Mouse (Mus musculus) kidney, embryonic 15.5 days (tissue): ENCODE measurements around the gene Nr1h4. TPM values are rescaled to one million over a fixed set of nuclear protein-coding genes. Genes with fewer than 3 reads are reported as not detected.

ENCODE experiments used
- ATAC-seq: fragments of 200-750 bp; cut with Nextera tagmentation; replicated peaks from 2 replicates; pipeline ENCODE4 v1.8.0; 2017; ENCODE audit warnings: moderate TSS enrichment; ENCODE audit not compliant: low FRiP score
- H3K27ac ChIP-seq: fragments of 300-500 bp; sonication (generic); 2 replicates; pipeline ENCODE4 v1.5.1; 2015; ENCODE audit warnings: mild to moderate bottlenecking, inconsistent platforms
- H3K27me3 ChIP-seq: fragments of 300-500 bp; sonication (generic); 2 replicates; pipeline ENCODE4 v1.6.1; 2015; ENCODE audit warnings: inconsistent platforms
- H3K36me3 ChIP-seq: fragments of 300-500 bp; sonication (generic); 2 replicates; pipeline ENCODE4 v1.6.1; 2015; ENCODE audit warnings: inconsistent platforms
- H3K4me1 ChIP-seq: fragments of 300-500 bp; sonication (generic); 2 replicates; pipeline ENCODE4 v1.6.1; 2015; ENCODE audit warnings: inconsistent platforms
- H3K4me2 ChIP-seq: fragments of 300-500 bp; sonication (generic); 2 replicates; pipeline ENCODE4 v1.6.1; 2015; ENCODE audit warnings: moderate library complexity, mild to moderate bottlenecking, inconsistent platforms
- H3K4me3 ChIP-seq: fragments of 300-500 bp; sonication (generic); replicated peaks from 2 replicates; pipeline ENCODE4 v1.5.1; 2015; ENCODE audit warnings: mild to moderate bottlenecking, inconsistent platforms
- H3K9ac ChIP-seq: fragments of 300-500 bp; sonication (generic); 2 replicates; pipeline ENCODE4 v1.6.1; 2015; ENCODE audit warnings: mild to moderate bottlenecking, inconsistent platforms
- H3K9me3 ChIP-seq: fragments of 300-500 bp; sonication (generic); replicated peaks from 2 replicates; pipeline ENCODE4 v1.6.1; 2016; ENCODE audit warnings: inconsistent platforms
- WGBS: fragments of 180-500 bp; shearing (Covaris S2); methylation state at CpG from one replicate; pipeline ENCODE4 v1.1.7; 2015; ENCODE audit warnings: mixed read lengths; 5-methylcytosine and 5-hydroxymethylcytosine counted together
- polyA plus RNA-seq: library from polyadenylated mRNA; unstranded; fragments of >200 nt; fragmentation: Nextera tagmentation; extraction: Ambion mirVana; gene quantifications from 2 replicates; pipeline ENCODE4 v1.2.1, GENCODE M21; 2015

Nr1h4 gene
- polyA plus RNA-seq, 1 experiment from 2014 or later, result 2.4 TPM

DNA sequence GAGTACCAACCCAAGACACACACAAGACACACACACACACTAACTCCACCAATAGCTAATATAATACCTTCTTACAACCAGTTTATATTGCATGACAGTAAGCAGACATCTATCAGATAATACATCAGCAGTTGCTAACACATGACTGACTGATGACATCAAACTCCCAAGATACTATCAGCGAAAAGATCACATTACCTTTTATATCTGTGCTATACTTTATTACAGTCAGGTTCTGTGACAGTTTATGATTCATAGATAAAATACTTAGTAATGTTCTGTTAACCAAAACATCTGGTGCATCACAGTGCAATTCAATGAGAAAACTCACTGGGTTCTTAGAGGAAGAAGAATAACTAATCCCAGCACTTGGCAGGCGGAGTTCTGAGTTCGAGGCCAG is 91.4 kb downstream of the Nr1h4 start:
- H3K27ac ChIP-seq, result no peak overlapping the region
- H3K4me3 ChIP-seq, result no peak overlapping the region
- 95% methylated on average over 3 of the region's 3 CpGs for whole genome bisulfite sequencing
- H3K27me3 ChIP-seq, result no peaks in the 10 kb centered on the region
- no peak overlapping the region for H3K9ac ChIP-seq
- peaks cover 14% of the 10 kb centered on the region for H3K4me1 ChIP-seq
- H3K36me3 ChIP-seq, result peaks cover 8% of the 10 kb centered on the region
- no peaks in the 10 kb centered on the region for H3K9me3 ChIP-seq
- no peak for ATAC-seq
- H3K4me2 ChIP-seq, result peak overlapping the region; percentile 91; the same call in 1 of the 2 replicates

DNA sequence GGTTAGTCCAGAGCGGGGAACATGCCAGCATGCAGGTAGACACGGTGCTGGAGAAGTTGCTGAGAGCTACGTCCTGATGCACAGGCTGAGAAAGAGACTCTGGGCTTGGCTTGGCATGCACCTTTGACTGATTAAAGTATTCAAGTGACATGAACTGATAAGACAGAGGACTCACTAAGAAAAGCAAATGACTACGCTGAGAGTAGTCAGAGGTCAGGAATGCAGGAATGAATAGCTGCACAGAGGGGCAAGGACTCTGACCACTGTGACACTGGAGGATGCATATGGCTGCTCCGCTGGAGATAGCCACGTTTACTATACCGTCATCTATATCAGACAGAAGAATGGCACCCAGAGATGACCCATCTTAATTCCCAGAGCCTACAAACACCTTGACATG is 94.0 kb downstream of the Nr1h4 start:
- Histone ChIP-seq H3K4me1 (peaks cover 13% of the 10 kb centered on the region), H3K4me3 (no peak overlapping the region), H3K9ac (no peak overlapping the region), H3K36me3 (peaks cover 15% of the 10 kb centered on the region), H3K27ac (no peak overlapping the region), H3K27me3 (no peaks in the 10 kb centered on the region), H3K4me2 (no peak overlapping the region), H3K9me3 (no peaks in the 10 kb centered on the region)
- no peak for ATAC-seq
- 92% methylated on average over 7 of the region's 7 CpGs for WGBS

DNA sequence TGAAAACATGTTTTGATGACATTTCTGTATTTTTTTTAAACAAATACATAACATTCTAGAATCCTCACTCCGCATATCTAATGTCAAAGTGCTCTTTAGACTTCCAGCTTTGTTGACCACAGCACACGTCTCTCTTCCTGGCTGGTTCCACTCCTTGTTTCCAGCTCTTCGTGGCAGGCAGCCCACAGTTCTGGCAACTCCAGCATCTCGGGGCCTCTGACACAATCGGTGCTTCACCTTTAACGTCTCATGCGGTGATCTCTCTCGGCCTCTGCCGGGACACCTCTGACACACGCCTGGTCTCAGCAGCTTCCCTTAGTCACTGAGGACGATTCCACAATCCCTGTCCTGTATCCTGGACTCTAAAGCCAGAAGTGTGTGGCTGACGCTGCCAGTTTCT is 95.4 kb downstream of the Nr1h4 start:
- Histone ChIP-seq H3K4me3 (no peak overlapping the region), H3K4me2 (no peak overlapping the region), H3K27ac (no peak overlapping the region), H3K36me3 (peaks cover 26% of the 10 kb centered on the region), H3K27me3 (no peaks in the 10 kb centered on the region), H3K9ac (no peak overlapping the region), H3K9me3 (no peaks in the 10 kb centered on the region), H3K4me1 (peaks cover 7% of the 10 kb centered on the region)
- WGBS, result 86% methylated on average over 12 of the region's 12 CpGs
- ATAC-seq, result no peak

DNA sequence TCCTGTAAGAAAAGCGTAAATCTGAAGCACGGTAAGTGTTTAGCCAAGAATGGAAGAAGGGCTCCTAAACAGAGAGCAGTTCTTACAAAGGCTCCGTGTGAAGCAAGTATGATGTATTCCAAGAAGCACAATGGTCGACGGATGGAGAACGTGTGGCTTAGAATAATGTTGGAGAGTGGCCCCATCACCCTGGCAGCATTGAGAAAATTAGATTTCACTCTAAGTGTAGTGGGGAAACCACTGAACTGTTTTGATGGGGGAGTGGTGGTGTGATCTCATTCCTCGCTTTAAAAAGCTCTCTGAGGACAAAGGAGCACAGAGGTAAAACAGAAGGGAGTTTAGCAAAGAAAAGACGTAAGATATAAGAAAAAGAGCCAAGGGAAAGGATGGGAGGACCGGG is 95.9 kb downstream of the Nr1h4 start:
- WGBS, result 84% methylated on average over 9 of the region's 9 CpGs
- Histone ChIP-seq H3K36me3 (peaks cover 29% of the 10 kb centered on the region), H3K27ac (no peak overlapping the region), H3K9ac (no peak overlapping the region), H3K4me1 (peaks cover 1% of the 10 kb centered on the region), H3K27me3 (no peaks in the 10 kb centered on the region), H3K9me3 (no peaks in the 10 kb centered on the region), H3K4me2 (no peak overlapping the region), H3K4me3 (no peak overlapping the region)
- no peak for ATAC-seq

DNA sequence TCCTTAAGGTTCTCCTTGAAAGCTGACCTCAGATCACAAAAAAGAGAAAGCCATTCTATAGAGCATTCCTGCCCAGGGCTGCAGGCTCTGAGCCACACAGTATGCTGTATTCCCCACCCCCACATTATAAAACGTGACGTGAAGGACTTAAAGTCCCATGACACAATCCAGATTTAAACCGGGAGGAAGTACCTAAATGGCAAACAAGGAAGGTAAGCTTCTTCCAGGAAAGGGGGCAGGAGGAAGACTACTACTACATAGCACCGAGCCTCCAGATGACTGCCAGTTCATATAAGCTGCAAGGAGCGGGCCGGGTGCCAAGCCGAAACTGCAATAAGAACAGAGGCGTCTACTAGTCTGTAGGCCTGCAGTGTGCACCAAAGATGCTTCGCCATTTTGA is 97.5 kb downstream of the Nr1h4 start:
- WGBS, result 75% methylated on average over 9 of the region's 9 CpGs

DNA sequence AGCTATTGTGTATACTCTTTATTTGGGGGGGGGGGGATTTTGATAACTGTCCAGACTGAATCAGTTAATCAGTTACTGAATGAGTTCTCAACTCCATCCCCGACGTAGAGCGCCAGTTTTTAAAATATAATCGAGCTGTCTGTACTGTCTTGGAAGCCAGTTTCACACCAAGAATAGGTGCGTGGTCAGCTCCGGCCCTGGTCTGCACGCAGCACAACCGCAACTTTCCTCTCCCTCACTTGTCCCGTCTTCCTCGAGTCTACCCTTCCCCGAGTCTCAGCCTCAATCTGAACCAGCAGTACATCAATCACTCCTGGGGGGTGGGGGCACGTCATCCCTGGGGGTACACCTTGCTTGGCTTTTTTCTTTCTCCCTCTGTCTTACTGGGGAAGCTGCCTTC is 98.0 kb downstream of the Nr1h4 start:
- Histone ChIP-seq H3K4me3 (no peak overlapping the region), H3K27me3 (no peaks in the 10 kb centered on the region), H3K9ac (no peak overlapping the region), H3K4me1 (no peaks in the 10 kb centered on the region), H3K27ac (no peak overlapping the region), H3K36me3 (peaks cover 33% of the 10 kb centered on the region), H3K9me3 (no peaks in the 10 kb centered on the region), H3K4me2 (no peak overlapping the region)
- WGBS, result 80% methylated on average over 12 of the region's 12 CpGs
- ATAC-seq, result no peak

More for the DNA sequence above, 97.5 kb downstream of the Nr1h4 start:
- Histone ChIP-seq H3K9ac (no peak overlapping the region), H3K9me3 (no peaks in the 10 kb centered on the region), H3K4me1 (no peaks in the 10 kb centered on the region), H3K36me3 (peaks cover 29% of the 10 kb centered on the region), H3K27me3 (no peaks in the 10 kb centered on the region), H3K4me2 (no peak overlapping the region), H3K4me3 (no peak overlapping the region), H3K27ac (no peak overlapping the region)
- no peak for ATAC-seq

DNA sequence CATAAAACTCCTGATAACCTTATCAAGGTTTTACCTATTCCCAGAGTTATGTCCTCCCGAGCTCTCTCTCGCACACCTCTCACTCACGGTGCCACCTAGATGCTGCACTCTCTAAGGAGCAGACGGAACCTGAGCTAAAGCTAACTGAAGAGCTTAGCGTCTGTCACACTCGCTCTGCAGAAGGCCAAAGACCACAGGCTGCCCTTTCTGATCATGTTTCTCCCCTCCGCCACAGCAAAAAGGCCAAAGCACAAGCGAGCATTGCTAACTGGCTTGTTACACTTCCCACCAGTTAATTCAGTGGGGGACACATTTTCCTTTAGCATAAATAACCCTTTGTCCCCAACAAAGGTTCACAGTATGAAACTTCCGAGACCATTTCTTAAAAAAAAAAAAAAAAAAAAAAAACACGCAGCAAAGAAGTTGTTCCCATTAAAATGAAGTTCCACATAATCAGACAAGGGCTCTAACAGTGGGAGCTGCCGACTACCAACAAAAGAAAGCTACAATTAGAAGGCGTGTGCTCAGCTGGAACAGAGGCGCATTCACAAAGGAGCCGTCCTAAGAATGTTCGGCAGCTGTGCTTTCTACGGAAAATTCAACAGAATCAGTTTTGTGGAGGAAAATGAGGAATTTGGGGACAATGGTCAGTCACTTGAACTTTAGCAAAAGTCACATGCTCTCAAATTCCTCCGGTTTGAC is 98.7 kb downstream of the Nr1h4 start:
- Histone ChIP-seq H3K4me2 (no peak overlapping the region), H3K36me3 (peaks cover 40% of the 10 kb centered on the region), H3K4me1 (no peaks in the 10 kb centered on the region), H3K27ac (no peak overlapping the region), H3K4me3 (no peak overlapping the region), H3K9ac (no peak overlapping the region), H3K27me3 (no peaks in the 10 kb centered on the region), H3K9me3 (no peaks in the 10 kb centered on the region)
- 67% methylated on average over 17 of the region's 17 CpGs for WGBS
- no peak for ATAC-seq

DNA sequence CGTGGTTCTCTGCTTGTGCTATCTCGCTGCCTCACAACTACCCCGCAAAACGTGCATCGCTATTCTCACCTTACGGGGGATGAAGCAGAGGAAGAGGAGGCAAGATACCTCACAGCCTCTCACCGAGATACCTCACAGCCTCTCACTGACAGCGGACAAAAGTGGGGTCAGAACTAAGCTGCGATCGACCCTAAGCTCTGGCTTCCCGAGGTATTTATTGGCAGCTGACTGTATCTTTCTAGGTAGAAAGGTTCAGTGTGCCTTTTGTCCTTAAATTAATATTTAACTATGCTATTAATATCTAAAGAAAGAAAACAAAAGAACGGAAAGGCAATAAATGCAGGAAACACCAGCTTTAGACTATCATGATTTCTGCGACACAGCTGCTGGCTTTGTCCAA is 100.6 kb downstream of the Nr1h4 start:
- Histone ChIP-seq H3K36me3 (peaks cover 55% of the 10 kb centered on the region), H3K9me3 (no peaks in the 10 kb centered on the region), H3K4me3 (no peak overlapping the region), H3K9ac (no peak overlapping the region), H3K4me2 (no peak overlapping the region), H3K27me3 (no peaks in the 10 kb centered on the region), H3K4me1 (no peaks in the 10 kb centered on the region), H3K27ac (no peak overlapping the region)
- 89% methylated on average over 13 of the region's 13 CpGs for WGBS
- ATAC-seq, result no peak

DNA sequence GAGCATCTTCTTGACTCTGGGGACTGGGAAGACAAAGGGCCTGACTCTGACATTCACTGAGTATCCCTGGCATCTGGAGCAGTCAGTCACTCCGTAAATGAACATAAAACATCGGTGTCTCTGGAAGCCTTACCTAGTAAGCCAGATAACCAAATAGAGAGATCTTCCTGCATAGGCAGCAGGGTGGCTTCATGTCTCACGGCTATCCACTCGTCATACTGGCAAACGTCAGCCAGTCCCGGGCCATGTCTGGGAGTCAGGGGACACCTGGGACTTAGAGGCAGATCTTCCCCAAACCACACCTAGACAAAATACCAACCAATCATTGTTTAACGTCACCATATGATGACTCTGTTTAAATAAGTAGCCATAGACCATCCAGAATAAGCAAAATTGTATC is 102.6 kb downstream of the Nr1h4 start:
- no peak for ATAC-seq
- H3K4me1 ChIP-seq, result no peaks in the 10 kb centered on the region
- H3K4me3 ChIP-seq, result no peak overlapping the region
- no peaks in the 10 kb centered on the region for H3K27me3 ChIP-seq
- WGBS, result 90% methylated on average over 7 of the region's 7 CpGs
- H3K4me2 ChIP-seq, result no peak overlapping the region
- no peaks in the 10 kb centered on the region for H3K9me3 ChIP-seq
- no peak overlapping the region for H3K27ac ChIP-seq
- H3K9ac ChIP-seq, result no peak overlapping the region
- peaks cover 59% of the 10 kb centered on the region for H3K36me3 ChIP-seq

DNA sequence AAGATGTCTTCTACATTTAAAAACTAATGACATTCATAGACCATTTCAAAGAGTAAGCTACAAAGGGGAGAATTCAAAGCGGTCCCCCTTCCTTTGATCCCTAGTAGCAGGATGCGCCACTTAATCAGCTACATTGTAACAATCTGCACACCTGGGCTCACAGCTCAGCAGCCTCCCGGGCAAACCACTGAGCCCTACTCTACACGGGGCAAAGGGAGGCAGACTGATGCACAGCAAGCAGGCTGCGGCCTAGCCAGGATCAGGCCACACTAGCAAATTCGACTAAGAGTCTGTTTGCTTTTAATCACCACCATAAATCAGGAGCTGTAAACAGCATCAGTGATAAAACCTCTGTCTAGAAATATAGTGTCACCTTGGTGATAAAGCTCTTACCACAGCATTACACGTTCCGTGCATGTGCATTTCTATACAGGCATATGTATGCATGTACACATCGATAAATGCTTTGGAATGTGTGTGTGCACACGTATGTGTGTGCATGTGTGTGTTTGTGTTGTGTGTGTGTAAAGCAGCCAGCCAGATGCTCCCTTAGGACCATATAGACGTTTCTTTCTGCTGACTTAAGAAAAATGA is 108.5 kb downstream of the Nr1h4 start:
- 80% methylated on average over 11 of the region's 11 CpGs for WGBS
- Histone ChIP-seq H3K9ac (no peak overlapping the region), H3K36me3 (peaks cover 74% of the 10 kb centered on the region)

DNA sequence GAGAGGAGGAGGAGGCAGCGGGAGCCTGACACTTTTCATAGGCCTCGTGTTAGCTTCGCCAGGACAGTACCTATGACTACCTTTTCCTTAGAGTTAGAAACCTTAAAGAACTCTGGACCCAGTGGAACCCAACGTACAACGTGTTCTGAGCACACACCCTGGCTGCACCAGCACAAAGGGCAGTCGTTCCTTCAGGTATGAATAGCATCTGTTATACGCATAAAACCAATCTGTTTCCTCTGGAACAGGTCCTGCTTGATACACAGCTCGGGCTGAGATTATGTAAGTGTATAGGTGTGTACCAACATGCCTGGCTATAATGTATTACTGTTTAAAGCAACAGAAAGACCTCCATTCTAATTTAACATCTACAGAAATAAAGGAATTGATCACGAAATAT is 109.2 kb downstream of the Nr1h4 start:
- peaks cover 68% of the 10 kb centered on the region for H3K36me3 ChIP-seq
- no peak for ATAC-seq

More for the DNA sequence above, 108.5 kb downstream of the Nr1h4 start:
- no peak for ATAC-seq
- no peaks in the 10 kb centered on the region for H3K27me3 ChIP-seq
- H3K4me1 ChIP-seq, result no peaks in the 10 kb centered on the region
- no peak overlapping the region for H3K4me3 ChIP-seq
- H3K4me2 ChIP-seq, result no peak overlapping the region
- no peaks in the 10 kb centered on the region for H3K9me3 ChIP-seq
- no peak overlapping the region for H3K27ac ChIP-seq

DNA sequence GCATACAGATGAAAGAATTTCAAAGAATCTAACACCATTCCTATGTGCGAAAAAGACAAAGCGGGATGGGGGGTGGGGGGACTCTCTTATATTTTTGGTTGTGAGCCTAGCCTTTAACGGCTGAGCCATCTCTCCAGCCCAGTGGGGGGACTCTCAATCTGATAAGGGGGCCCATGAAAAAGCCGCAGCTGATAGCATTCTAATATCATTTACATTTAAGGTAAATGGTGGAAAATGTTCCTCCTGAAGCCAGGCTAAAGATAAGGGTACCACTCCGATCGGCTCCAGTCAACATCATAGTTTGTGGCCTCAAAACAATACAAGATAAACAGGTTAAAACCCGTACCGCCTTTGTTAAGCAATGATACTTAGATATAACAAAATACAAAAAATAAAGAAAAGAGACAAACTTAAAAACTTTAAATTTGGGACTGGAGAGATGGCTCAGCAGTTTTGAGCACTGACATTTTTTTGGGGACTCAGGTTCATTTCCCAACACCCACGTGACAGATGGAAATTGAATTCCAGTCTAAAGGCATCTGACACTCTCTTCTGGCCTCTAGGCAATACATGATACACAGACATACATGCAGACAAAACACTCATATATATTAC is 110.1 kb downstream of the Nr1h4 start:
- H3K4me2 ChIP-seq, result no peak overlapping the region

More for the DNA sequence above, 109.2 kb downstream of the Nr1h4 start:
- H3K4me2 ChIP-seq, result no peak overlapping the region
- H3K9ac ChIP-seq, result no peak overlapping the region
- H3K27ac ChIP-seq, result no peak overlapping the region
- H3K4me3 ChIP-seq, result no peak overlapping the region
- no peaks in the 10 kb centered on the region for H3K27me3 ChIP-seq
- H3K4me1 ChIP-seq, result no peaks in the 10 kb centered on the region
- no peaks in the 10 kb centered on the region for H3K9me3 ChIP-seq
- 91% methylated on average over 9 of the region's 9 CpGs for WGBS

More for the DNA sequence above, 110.1 kb downstream of the Nr1h4 start:
- ATAC-seq, result no peak
- H3K4me3 ChIP-seq, result no peak overlapping the region
- H3K4me1 ChIP-seq, result no peaks in the 10 kb centered on the region
- no peaks in the 10 kb centered on the region for H3K9me3 ChIP-seq
- H3K27me3 ChIP-seq, result no peaks in the 10 kb centered on the region
- no peak overlapping the region for H3K9ac ChIP-seq
- peaks cover 60% of the 10 kb centered on the region for H3K36me3 ChIP-seq
- no peak overlapping the region for H3K27ac ChIP-seq
- WGBS, result 94% methylated on average over 9 of the region's 9 CpGs
